Mouse (Mus musculus): ENCODE measurements at regions not wholly inside any gene's neighbourhood (a gene's known extent, or its start where the extent isn't known, plus 50 kb on each side); places are given as distances from the start of the nearest gene placed in this dataset.

DNA sequence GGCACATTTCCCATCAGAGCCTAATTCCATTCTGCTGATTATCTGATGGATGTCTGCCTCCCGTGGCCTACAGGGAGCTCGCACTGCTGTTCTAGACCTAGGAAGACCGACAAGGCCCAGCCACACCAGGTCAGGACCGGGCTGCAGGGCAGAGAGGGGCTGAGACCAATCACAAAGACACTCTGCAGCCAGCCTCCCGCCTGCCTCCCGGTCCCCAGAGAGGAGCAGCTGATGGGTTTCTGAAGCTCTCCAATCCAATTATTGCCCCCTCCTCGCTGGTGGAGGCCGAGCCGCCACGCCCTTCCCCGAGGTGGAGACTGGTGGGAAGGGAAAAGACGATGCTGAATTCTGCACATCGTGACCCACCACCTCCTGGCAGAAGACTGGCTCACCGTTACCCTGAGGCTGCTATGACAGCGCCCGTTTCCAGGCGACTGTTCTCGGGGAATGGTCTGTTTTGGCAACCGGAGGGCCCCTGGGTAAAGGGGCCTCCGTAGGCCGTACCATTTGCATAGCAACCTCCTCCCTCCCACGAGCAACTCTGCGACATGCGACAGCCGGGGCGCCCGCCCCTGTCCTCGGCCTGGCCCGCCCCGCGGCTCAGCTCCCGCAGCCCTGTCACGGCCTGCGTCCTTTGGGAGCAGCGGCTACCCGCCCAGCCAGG lies 53.5 kb upstream of the Pim1 start:
- ATAC-seq (ENCODE audit: insufficient read depth) (peak; percentile 91), DNase-seq (peak; percentile 85)
- no peak for TF ChIP-seq CTCF (IDR thresholded peaks at IDR 0.05; ENCODE audit: low read depth)
- Histone ChIP-seq H3K9ac (peak overlapping the region; percentile 57), H3K4me3 (ENCODE audit: low read depth, low read length) (peak overlapping the region; percentile 41), H3K36me3 (ENCODE audit: insufficient read depth) (no peaks in the 10 kb centered on the region), H3K4me2 (peak overlapping the region; percentile 73), H3K9me3 (ENCODE audit: low read depth, low read length) (no peaks in the 10 kb centered on the region), H3K4me1 (ENCODE audit: insufficient read depth) (peaks cover 12% of the 10 kb centered on the region), H3K27me3 (ENCODE audit: insufficient read depth, low read length) (no peaks in the 10 kb centered on the region), H3K27ac (ENCODE audit: low read depth) (peak overlapping the region; percentile 85)
- WGBS, result under 1% methylated on average over 36 of the region's 36 CpGs

DNA sequence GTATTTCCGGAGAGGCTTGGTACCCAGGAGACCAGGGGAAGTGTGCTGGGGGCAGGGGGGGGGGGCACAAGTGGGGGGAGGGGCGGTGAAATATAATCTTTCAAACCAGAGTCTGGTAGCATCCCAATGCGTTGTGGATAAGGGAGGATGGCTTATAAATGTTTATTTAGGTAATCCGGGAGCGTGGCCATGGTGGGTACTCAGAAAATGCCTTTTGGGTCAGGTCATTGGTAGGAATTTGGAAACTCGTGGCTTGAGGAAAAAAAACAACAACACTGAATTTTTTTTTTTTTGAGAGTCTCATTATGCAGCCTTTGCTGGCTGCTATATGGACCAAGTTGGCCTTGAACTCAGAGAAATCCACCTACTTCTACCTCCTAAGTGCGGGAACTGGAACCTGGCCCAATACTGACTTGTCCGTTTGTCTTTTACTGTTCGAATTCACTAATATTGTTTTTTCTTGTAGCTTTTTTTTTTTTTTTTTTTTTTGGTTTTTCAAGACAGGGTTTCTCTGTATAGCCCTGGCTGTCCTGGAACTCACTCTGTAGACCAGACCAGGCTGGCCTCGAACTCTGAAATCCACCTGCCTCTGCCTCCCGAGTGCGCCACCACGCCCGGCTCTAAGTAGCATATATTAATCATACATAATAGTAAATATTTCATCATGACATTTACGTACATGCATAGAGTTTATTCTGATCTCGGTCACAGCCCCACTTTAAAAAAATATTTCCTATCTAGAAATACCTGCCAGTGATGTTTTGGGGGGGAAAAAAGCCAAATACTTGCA lies 52.8 kb upstream of the Pim1 start:
- WGBS, result 27% methylated on average over 16 of the region's 16 CpGs
- Histone ChIP-seq H3K36me3 (ENCODE audit: insufficient read depth) (no peaks in the 10 kb centered on the region), H3K4me2 (peak overlapping the region; percentile 73), H3K4me3 (ENCODE audit: low read depth, low read length) (peak overlapping the region; percentile 41), H3K9me3 (ENCODE audit: low read depth, low read length) (no peaks in the 10 kb centered on the region), H3K9ac (peak overlapping the region; percentile 57), H3K27me3 (ENCODE audit: insufficient read depth, low read length) (no peaks in the 10 kb centered on the region), H3K27ac (ENCODE audit: low read depth) (peak overlapping the region; percentile 85), H3K4me1 (ENCODE audit: insufficient read depth) (peaks cover 12% of the 10 kb centered on the region)
- DNase-seq (peak; percentile 46), ATAC-seq (ENCODE audit: insufficient read depth) (no peak)
- no peak for TF ChIP-seq CTCF (IDR thresholded peaks at IDR 0.05; ENCODE audit: low read depth)

- no peak for TF ChIP-seq CTCF (IDR thresholded peaks at IDR 0.05; ENCODE audit: low read depth)
- peak overlapping the region; percentile 37; the same call in 1 of the 2 replicates for H3K27ac ChIP-seq (ENCODE audit: low read depth)
Measured at GRCm38 (mm10) chr17:29438347-29439235, 52.0 kb upstream of the Pim1 start.

DNA sequence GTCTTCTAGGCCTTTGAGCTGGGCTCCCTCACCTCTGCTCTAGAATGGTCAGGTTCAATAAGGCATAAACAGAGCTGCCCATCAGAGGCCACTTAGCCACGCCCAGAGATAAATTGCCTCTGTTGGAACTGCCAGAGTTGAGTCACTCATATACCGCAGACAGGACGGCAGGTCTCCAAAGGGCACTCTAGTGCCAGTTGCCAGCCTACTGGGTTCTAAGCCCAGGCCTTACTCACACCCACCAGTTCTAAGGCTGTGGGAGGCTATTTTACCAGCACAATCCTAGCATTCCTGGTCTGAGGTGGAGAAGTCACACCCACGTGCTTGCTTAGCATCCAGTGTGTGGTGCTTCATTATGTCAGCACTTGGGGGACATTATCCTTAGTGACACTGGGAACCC lies 50.6 kb upstream of the Pim1 start:
- Histone ChIP-seq H3K9ac (no peak overlapping the region), H3K27ac (ENCODE audit: low read depth) (peak overlapping the region; percentile 42; the same call in 1 of the 2 replicates), H3K27me3 (ENCODE audit: insufficient read depth, low read length) (no peaks in the 10 kb centered on the region), H3K4me3 (ENCODE audit: low read depth, low read length) (no peak overlapping the region), H3K4me1 (ENCODE audit: insufficient read depth) (peaks cover 16% of the 10 kb centered on the region), H3K9me3 (ENCODE audit: low read depth, low read length) (no peaks in the 10 kb centered on the region), H3K36me3 (ENCODE audit: insufficient read depth) (no peaks in the 10 kb centered on the region), H3K4me2 (no peak overlapping the region)
- DNase-seq (no peak), ATAC-seq (ENCODE audit: insufficient read depth) (no peak)
- WGBS, result 62% methylated on average over 4 of the region's 4 CpGs
- no peak for TF ChIP-seq CTCF (IDR thresholded peaks at IDR 0.05; ENCODE audit: low read depth)

More at GRCm38 (mm10) chr17:29438347-29439235, 52.0 kb upstream of the Pim1 start:
- peaks cover 12% of the 10 kb centered on the region for H3K4me1 ChIP-seq (ENCODE audit: insufficient read depth)
- H3K36me3 ChIP-seq (ENCODE audit: insufficient read depth), result no peaks in the 10 kb centered on the region
- WGBS, result 16% methylated on average over 17 of the region's 17 CpGs
- peak; percentile 81 for DNase-seq
- H3K9me3 ChIP-seq (ENCODE audit: low read depth, low read length), result no peaks in the 10 kb centered on the region
- ATAC-seq (ENCODE audit: insufficient read depth), result no peak; the same call in 1 of the 2 replicates
- H3K4me3 ChIP-seq (ENCODE audit: low read depth, low read length), result peak overlapping the region; percentile 1; the same call in 1 of the 2 replicates
- H3K9ac ChIP-seq, result no peak overlapping the region
- H3K27me3 ChIP-seq (ENCODE audit: insufficient read depth, low read length), result no peaks in the 10 kb centered on the region
- H3K4me2 ChIP-seq, result peak overlapping the region; percentile 73

GRCm38 (mm10) chr17:29440490-29440889 lies 50.1 kb upstream of the Pim1 start:
- DNase-seq (no peak), ATAC-seq (ENCODE audit: insufficient read depth) (no peak)
- no peaks in the 10 kb centered on the region for H3K9me3 ChIP-seq (ENCODE audit: low read depth, low read length)
- H3K27ac ChIP-seq (ENCODE audit: low read depth), result peak overlapping the region; percentile 42; the same call in 1 of the 2 replicates
- TF ChIP-seq CTCF (IDR thresholded peaks at IDR 0.05; ENCODE audit: low read depth), result no peak
- no peaks in the 10 kb centered on the region for H3K36me3 ChIP-seq (ENCODE audit: insufficient read depth)
- H3K4me3 ChIP-seq (ENCODE audit: low read depth, low read length), result no peak overlapping the region
- H3K4me1 ChIP-seq (ENCODE audit: insufficient read depth), result peaks cover 16% of the 10 kb centered on the region
- no peak overlapping the region for H3K9ac ChIP-seq
- H3K27me3 ChIP-seq (ENCODE audit: insufficient read depth, low read length), result no peaks in the 10 kb centered on the region
- no peak overlapping the region for H3K4me2 ChIP-seq
